Comparison of ENCODE assay signal across 17 mouse cellular contexts in genomic region chr9:84499507-84499906, GRCm38 (mm10).
"Had no signal": no experiment of that assay in that cellular context is flagged by ENCODE, and none has a peak within 500 bp of the region (broad histone marks: within the 10 kb centered on the region; RNA-seq: fewer than 3 reads in every experiment).

No protein-coding gene starts in this region.

- DNase-seq: kidney, adult 8-10 months; kidney, postnatal 10 days; kidney, postnatal 36 days; layer of hippocampus, postnatal 36 days; liver, embryonic 13.5 days; lung, adult 2 months; lung, postnatal 14 days; retina, postnatal 1 day; thymus, adult 18-20 months; thymus, postnatal 36 days had no signal

- H3K36me3 ChIP-seq: kidney, embryonic 15.5 days; liver, embryonic 13.5 days; midbrain, embryonic 12.5 days; neural tube, embryonic 13.5 days had no signal

- H3K9me3 ChIP-seq: kidney, embryonic 15.5 days; liver, embryonic 13.5 days; midbrain, embryonic 12.5 days; neural tube, embryonic 13.5 days had no signal

- H3K27me3 ChIP-seq: kidney, embryonic 15.5 days; liver, embryonic 13.5 days; midbrain, embryonic 12.5 days; neural tube, embryonic 13.5 days had no signal

- H3K4me2 ChIP-seq: kidney, embryonic 15.5 days; liver, embryonic 13.5 days; midbrain, embryonic 12.5 days; neural tube, embryonic 13.5 days had no signal

- H3K27ac ChIP-seq: kidney, embryonic 15.5 days; left cerebral cortex, adult 2 months; liver, embryonic 13.5 days; macrophage; midbrain, embryonic 12.5 days; neural tube, embryonic 13.5 days had no signal

- H3K4me1 ChIP-seq: kidney, embryonic 15.5 days; liver, embryonic 13.5 days; midbrain, embryonic 12.5 days; neural tube, embryonic 13.5 days had no signal

- ATAC-seq: midbrain, embryonic 16.5 days had no signal

- H3K4me3 ChIP-seq: kidney, embryonic 15.5 days; left cerebral cortex, adult 2 months; liver, embryonic 13.5 days; midbrain, embryonic 12.5 days; myocyte; neural tube, embryonic 13.5 days had no signal

- H3K9ac ChIP-seq: kidney, embryonic 15.5 days; liver, embryonic 13.5 days; midbrain, embryonic 12.5 days; neural tube, embryonic 13.5 days had no signal
